Mouse (Mus musculus): Measurements from ENCODE around the gene Iqcm.
A peak's percentile ranks its signal among the peaks of the same experiment; 100 is the strongest.

GRCm38 (mm10) chr8:75489035-75489678 is 40.7 kb downstream of the Iqcm start:
- TF ChIP-seq CTCF (IDR thresholded peaks at IDR 0.05): no peak
- peak; percentile 32; the same call in 1 of the 2 replicates for TF ChIP-seq EP300 (IDR thresholded peaks at IDR 0.05)

Data from lung, postnatal 0 days (tissue).